Mouse (Mus musculus) adrenal gland, postnatal 4 days (tissue): ENCODE measurements around the gene Ceacam2. TPM values are rescaled to one million over a fixed set of nuclear protein-coding genes. Genes with fewer than 3 reads are reported as not detected.
"Not testable (repeated sequence)": the region's sequence is repeated elsewhere in the genome, so short reads cannot be mapped to it uniquely, and the experiment has no call there.

ENCODE experiments used
- DNase-seq, 2 experiments: peaks; one replicate each; pipeline ENCODE4 v3.0.0; 2021 to 2022; ENCODE audit warnings: low spot score in 2 of 2, mixed read lengths in 2 of 2
- long read RNA-seq, 2 experiments: library from polyadenylated mRNA; stranded (forward); transcript quantifications; one replicate each; pipeline ENCODE4 v2.0.0; 2021
- total RNA-seq, 2 experiments: library from RNA; stranded (reverse); gene quantifications; 2 replicates each; pipeline ENCODE4 v1.2.3; 2021

Ceacam2 gene
- total RNA-seq, result 1 to 10 TPM; 1.7 to 1.9 TPM
- long read RNA-seq, experiment 1, result 0 reads
- long read RNA-seq, experiment 2, partial matches to known transcripts, result 0 of 1 reads
- long read RNA-seq, experiment 2, other reads (novel, unspliced or antisense), result 1 of 1 reads

DNA sequence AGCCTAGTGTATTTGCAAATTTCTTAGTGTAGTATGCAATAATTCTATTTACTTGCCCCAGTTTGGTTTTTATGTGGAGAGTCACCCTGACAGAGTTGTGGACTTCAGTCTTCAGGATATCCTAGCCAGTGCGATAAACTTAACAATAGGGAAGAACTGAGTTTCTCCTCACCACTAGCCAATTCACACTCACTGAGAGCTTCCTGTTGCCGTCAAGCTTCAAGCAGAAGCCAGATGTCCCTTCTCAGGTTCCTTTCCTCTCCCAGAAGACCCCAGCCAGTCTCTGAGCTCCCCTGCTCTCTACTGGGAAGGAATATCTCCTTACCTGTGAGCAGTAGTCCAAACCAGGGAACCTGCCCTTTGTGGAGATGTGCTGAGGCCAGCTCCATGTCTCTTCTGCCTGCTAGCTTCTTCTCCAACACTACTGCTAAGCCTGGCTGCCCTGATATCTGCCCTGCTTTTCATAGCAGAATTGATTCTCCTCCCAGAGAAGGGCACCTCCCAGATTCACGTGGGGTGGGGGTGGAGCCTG, at the start of gene Ceacam2:
Gene Ceacam2, minus strand, starts transcription at position 482 of the 532 bp plus-strand sequence.
- DNase-seq, result not testable (repeated sequence)

DNA sequence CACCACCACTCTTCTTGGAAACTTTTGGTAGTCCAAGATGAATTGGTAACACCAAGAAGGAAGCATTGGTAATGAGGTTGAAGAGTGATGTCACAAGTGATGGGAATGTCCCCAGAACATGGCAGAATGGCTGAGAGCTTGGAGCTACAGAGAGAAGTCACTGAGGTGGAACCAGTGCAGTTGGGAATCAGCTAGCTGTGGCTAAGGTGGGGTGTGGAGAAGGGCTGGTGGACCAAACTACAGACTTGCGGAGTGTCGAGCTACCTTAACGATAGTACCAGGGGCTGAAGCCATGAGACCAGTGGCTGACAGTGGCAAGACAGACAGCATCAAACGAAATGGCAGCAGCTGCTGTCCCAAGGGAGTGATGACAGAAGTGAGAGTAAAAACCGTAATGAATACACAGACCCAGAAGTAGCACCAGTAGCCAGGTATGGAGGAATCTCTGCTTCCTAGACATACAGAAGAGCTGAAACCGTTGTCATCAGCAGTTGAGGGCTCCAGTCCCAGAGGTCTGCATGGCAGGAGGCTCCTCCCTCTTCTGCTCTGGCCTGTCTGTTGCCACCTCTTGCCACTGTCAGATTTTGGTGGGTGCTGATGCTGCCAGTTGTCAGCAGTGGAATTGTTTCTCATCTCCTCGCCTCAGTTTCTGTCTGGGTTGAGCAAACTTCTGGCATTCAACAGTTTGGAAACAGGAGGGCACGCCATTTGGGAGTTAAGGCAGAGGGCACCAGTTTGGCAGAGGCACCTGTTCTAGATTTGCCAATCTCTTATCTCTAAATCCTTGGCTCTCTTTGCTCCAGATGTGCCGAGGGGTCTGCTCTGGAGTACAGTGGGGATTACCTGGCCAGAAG, 45.9 kb upstream of the Ceacam2 start:
- DNase-seq, result no peak

DNA sequence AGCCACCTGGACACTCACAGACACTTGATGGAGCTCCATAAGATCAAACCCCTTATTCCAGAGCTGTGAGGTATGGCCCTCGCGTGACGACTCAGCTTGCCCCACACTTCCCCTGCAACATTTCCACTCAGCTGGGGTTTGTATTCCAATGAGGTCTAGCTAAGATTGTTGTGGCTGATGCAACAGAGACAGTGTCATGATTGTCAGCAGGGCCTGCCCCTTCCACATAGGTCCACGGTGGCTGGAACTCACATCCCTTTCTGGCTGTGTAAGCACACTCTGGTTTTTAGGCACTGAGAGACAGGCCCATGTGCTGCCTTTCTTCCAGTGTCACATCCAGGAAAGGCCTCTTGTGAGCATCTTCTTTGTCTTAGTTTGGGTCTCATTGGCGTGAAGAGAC, 45.0 kb upstream of the Ceacam2 start:
- DNase-seq, result no peak

DNA sequence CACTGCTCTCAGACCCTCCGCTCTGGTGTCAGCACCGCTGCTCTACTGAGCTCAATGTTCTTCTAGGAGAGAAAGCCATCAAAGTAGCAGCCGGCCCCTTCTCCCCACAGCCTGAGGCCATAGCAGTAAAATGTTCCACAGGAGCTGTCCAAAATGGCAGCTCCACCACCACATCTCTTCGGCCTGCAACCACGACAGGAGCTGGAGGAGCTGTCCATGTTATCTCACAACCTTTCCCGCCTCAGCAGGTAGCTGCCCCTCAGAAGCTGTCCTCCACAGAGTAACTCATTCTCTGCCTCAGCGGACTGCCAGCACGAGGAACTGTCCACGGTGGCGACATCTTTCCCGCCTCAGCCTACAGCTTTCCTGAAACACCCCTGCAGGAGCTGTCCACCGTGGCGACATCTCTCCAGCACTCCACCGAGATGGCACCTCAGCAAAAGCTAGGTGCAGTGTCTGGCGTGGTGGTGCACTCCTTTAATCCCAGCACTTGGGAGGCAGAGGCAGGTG, 42.7 kb upstream of the Ceacam2 start:
- no peak for DNase-seq

DNA sequence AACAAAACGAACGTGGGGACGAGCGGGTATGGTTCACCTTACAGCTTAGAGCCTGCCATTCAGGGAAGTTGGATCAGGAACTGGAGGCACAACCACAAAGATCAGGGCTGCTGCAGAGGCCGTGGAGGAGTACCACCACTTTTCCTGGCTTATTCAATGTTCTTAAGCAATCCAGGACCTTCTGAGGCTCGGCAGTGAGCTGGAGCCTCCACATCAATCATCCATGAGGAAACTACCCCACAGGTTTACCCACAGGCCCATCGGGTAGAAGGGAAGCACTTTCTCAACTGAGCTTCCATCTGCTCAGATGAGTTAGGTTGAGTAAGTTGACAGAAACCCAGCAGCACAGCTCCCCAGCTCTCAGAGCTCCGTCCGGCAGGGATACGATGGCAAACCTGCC, 39.8 kb upstream of the Ceacam2 start:
- DNase-seq, result no peak

DNA sequence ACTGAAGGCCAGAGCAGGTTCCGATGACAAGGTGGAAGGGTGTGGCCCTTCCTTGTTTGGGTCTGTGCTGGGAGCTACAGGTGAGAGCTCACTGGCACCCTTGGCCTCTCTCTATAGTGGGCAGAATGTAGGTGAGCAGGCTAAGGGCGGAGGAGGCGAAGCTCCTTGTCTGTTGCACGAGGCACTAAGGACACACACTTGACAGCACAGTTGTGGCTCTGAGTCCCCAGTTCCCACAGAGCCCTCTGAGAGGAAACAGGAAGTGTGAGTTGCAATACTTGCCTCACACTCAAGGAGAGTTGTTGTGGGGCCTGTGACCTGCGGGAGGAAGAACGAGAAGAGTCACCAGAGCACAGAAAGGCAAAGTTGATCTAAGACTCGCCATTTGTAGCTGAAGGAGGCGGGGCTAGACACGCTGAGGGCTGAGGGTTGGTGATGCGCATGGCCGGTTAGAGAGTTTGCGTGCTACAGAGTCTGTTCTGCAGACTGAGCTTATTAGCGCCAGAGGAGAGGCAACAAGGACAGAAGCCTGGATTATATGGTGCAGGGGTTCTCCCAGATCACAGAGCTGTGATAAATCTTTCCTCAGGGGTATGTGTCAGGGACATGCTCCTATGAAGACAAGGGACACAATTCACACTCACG, 37.3 kb upstream of the Ceacam2 start:
- DNase-seq, result not testable (repeated sequence)

DNA sequence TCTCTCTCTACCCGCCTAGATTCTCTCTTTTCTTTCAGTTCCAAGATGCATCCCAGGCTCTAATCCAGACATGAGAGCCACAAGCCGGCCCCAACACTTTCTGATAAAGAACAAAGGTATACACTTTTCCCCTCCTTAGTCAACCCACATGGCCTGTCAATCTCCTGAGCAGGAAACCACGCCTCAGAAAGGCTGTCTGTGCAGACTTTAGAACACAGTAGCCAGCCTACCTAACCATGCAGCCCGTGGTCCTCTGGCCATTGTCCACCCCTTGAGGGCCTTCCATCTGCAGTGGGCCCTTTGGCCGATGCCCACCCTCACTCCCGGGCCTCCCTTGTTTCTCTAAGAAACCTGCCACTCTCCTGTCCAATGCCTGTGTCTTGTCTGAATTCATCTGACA, 36.7 kb upstream of the Ceacam2 start:
- not testable (repeated sequence) for DNase-seq

DNA sequence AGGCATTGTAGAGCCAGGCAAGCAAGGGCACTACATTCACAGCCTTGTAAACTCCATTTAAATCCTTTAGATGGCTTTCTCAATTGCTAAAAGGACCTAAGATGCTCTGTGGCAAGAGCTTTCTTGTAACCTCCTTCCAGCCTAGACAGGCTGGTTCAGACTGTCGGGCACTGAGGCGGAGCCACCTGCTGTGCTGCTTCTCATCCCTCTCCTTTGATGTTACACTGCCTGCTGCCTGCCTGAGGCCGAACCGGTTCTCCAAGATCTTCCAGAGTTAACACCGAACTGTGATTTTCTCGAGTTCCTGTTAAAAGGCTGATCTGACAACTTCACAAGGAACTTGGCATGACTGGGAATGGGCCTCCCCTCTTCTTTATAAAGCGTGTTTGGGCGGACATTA, 36.2 kb upstream of the Ceacam2 start:
- DNase-seq, result no peak

DNA sequence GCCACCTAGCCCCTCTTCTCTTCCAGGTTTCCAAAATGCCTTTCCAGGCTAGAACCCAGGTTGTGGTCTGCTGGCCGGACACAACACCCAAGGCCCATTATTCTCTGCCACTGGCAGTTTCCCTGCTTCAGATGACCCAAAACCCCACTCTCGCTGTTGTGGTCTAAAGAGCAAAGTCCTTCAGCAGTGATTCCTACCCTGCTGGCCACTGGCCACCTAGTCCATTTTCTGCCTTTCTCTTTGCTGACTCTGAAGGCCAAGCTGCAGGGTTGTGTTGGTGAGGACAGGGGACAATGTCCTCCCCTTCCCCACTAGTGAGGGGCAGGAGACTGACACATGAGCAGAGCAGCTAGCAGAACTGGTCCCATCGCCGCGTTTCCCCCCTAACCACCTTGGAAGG, 35.4 kb upstream of the Ceacam2 start:
- DNase-seq, result no peak

DNA sequence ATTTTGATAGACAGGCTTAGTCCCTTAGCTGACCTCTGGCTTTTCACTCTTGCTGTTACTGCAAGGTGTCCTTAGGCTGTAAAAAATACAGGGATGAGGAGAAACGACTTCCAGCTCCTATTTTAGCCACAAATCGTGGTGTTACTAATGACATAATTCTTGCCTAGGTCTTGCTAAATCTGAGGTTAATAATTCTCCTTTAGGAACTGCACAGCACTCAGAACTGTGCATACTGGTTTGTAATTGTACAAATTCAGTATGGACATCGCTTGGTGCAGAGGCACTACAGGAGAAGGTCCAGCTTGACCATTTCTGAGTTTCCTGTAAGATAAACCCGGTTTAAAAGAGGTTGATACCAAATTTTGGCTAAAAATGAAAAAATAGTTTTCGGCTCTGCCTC, 34.1 kb upstream of the Ceacam2 start:
- not testable (repeated sequence) for DNase-seq

DNA sequence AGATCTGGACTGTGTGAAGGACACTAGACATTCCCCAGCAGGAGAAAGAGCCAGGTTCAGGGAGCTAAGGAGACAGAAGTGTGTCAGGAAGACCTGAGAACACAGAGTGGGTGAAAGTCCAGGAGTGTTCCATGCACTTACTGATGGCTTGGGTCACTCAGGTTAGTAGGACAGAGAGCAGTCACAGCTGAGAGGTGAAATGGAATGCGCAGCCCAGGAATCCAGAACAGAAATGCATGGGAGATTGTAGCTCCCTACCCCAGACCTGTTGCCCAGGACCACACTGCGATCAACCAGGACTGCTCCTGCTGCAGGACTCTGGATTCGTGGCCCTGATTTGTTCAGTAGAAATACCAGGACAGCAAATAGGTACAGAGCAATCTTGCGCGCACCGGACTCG, 29.1 kb upstream of the Ceacam2 start:
- DNase-seq, result no peak

DNA sequence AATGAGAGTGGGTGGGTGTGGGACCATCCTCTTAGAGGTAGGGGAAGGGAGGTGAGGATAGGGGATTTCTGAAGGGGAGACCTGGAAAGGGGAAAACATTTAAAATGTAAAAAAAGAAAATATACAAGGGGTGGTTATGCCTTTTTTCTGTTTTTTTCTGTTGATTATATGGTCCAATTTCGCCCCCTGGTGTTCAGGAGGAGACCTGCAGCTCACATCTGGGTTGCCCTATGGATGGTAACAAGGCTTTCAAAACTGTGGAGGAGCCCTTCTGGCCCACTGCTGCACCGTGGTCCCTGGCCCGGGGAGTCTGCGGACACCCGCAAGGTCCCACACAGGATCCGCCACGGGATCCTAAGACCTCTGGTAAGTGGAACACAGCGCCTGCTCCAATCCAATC, 1.8 kb upstream of the Ceacam2 start:
- DNase-seq, result not testable (repeated sequence)

DNA sequence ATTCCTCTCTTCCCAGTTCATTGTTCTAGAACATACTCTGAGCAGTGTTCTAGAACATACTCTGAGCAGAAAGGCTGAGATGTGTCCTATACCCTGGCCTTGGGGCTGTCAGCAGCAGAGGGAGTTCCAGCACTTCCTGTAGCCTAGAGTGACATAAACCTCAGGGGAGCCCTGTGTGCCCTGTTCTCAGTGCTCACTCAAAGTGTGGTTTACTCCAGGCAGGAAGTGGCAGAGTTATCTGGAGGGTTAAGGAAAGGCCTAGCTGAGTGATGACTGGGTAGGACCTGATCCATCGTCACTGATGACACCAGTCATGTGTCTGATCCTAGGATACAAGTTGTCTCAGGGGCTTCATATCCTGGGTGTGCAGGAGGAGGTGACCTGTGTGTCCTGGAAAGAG, 297 bp upstream of the Ceacam2 start:
- not testable (repeated sequence) for DNase-seq

DNA sequence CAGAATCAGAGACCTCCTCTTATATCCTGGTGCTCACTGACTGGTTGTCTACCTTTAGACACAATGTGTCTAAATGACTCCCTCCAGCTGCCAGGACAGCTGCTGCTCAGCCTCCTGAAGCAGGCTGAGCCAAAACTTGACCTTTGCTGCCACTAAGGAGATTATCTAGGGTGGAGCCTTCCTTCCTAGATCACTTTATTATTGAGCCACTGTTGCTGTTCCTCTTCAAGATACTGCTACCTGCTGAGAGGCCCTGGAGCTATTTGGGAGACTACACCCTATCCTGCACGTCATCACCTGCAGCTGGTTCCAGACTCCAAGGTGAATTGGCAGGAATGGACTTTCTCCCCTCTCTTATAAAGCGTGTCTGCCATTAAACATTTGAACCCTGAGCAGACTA, 8.8 kb downstream of the Ceacam2 start:
- no peak for DNase-seq

DNA sequence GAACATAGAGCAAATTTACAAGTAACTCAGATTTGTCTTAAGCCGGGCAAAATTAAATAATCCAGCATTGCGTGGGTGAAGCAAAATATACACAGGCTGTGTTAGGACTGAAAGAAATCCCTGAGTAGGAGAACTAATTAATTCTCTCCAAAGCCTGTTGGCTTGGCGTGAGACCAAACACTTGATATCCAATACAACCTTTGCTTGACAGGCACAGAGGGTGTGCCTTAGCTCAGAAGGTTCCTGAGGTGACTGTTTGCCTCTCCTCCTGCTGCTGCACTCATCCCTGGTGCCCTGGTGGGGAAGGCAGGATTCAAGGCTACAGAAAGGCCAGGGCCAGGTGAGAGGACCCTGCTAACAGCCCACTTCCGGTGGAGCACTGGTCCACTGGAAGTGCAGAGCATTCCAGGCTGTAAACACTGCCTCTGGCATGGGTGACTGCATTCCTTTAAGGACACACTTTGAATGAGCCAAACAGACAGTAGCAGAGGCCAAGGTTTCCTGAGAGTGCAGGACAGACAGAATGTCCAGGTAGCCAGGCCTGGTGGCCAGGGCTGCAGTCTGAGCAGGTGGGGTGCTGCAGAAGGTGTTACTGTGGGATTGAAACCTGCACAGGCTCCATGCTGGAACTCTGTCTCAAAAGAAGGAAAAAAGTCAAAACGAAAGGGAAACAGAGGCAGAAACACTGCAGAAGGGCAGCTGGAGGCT, 23.4 kb downstream of the Ceacam2 start:
- DNase-seq, result not testable (repeated sequence)

DNA sequence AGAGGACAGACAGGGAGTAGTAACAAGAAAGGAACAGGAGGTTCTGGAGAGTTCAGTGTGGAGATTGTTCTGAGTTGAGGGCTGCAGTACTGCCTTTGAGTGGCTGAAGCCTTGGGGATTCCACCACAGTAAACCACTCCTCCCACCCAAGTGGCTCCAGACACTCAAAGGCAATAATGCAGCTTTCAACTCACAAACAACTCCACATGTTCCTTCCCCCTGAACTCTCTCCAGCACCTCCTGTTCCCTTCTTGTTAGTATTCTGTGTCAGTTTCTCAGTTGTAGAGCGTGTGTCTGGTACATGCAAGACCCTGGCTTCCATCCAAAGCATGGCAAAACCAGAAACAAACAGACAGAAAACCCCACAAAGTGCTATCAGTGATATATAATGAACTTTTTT, 24.0 kb downstream of the Ceacam2 start:
- not testable (repeated sequence) for DNase-seq

DNA sequence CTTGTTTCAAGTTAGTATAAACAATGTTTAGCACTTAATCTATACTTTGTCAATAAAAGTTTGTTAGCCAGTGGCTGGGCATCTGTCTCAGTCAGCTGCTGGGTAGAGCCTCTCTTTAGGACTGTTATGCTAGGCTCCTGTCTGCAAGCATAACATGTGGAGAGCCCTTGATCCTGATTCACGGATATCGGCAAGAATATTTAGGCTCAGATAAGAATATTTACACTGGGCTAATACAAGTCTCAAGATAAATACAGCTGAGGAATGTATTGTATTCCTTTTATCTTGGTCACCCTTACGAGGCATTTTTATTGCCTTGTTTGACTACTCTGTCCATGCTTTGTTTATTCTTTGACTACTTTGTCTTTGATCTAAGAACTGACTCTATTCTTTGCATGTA, 29.7 kb downstream of the Ceacam2 start:
- no peak for DNase-seq

DNA sequence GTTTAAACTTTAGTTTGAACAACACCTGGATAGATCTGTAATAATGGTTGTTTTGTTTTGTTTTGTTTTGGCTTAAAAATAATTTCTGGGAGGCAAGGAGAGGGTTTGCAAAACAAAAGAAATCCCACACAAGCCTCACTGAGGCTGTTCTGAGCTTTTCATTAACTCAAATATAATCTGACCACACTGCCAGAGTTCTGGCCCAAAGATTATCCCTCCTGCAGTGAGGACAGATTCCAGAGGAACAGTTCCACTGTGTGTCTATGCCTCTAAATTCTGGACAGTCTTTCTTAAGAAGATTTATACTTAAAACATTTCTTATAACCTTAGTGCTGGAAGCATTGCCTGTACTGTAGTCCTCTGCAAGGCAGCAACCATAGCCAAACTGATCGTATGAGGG, 45.0 kb downstream of the Ceacam2 start:
- DNase-seq, result no peak

DNA sequence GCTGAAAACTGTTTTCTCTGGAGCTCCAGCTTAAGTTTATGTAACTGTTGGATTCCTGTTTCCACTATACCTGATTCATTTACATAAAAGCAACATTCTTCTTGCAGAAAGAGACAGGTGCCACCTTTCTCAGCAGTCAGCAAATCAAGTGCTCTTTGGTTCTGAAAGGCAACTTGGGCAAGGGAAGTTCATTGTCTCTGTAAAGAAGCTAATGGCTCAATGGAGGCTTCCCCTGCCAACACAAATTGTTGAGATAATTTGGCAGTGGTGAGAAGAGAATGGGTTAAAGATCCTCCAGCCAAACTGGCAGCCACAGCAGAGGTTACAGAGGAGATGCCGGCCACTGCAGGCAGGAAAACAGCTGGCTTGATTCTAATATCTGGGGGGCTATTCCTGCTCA, 49.0 kb downstream of the Ceacam2 start:
- not testable (repeated sequence) for DNase-seq

DNA sequence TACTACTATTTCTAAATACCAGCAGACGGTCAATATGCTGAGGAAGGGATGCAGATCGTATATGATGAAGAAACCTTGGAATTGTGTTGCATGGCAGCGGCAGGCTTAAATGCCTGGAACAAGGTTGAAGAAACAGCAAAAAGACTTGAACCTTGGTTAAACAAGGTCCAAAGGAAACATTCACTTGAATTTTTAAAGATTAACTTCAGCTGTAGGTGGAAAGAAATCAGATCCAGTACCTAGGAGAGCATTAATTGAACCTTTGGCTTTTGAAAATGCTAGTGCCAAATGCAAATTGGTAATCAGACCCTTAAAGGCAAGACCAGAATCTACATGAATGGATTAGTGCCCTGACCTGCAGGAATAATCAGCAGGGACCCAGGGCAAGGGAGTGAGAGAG, 50.3 kb downstream of the Ceacam2 start:
- DNase-seq, result not testable (repeated sequence)

DNA sequence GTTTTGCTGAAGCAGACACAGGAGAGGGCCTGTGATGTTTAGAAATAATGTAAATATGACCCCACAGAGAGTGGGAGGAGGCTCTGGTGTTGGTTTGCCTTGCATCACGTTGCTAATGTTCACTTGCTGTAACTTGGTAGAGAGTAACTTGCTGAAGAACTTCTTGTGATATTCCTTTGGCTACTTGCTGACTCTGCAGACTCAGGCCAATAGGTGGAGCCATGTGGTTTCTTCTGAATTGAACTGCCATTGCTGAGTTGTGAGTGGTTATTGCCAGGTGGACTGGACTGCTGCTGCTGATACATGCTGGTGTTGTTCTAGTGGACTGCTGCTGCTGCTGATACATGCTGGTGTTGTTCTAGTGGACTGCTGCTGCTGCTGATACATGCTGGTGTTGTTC, 53.5 kb downstream of the Ceacam2 start:
- DNase-seq, result no peak
